Mouse (Mus musculus) lung, embryonic 15.5 days (tissue): ENCODE measurements around the gene Defb36. TPM values are rescaled to one million over a fixed set of nuclear protein-coding genes. Genes with fewer than 3 reads are reported as not detected.

ENCODE experiments used
- ATAC-seq: fragments of 200-750 bp; cut with Nextera tagmentation; 2 replicates; pipeline ENCODE4 v1.8.0; 2017; ENCODE audit warnings: moderate number of reproducible peaks, borderline replicate concordance; ENCODE audit not compliant: low FRiP score, low TSS enrichment; ENCODE audit errors: extremely low read depth
- H3K27ac ChIP-seq: fragments of 300-500 bp; sonication (generic); 2 replicates; pipeline ENCODE4 v1.5.1; 2015; ENCODE audit warnings: moderate library complexity, mild to moderate bottlenecking, inconsistent platforms
- H3K27me3 ChIP-seq: fragments of 300-500 bp; sonication (generic); 2 replicates; pipeline ENCODE4 v1.6.1; 2015; ENCODE audit warnings: inconsistent platforms
- H3K36me3 ChIP-seq: fragments of 300-500 bp; sonication (generic); 2 replicates; pipeline ENCODE4 v1.6.1; 2015; ENCODE audit warnings: inconsistent platforms
- H3K4me1 ChIP-seq: fragments of 300-500 bp; sonication (generic); 2 replicates; pipeline ENCODE4 v1.6.1; 2015; ENCODE audit warnings: inconsistent platforms
- H3K4me2 ChIP-seq: fragments of 300-500 bp; sonication (generic); 2 replicates; pipeline ENCODE4 v1.6.1; 2015; ENCODE audit warnings: inconsistent platforms, mild to moderate bottlenecking, moderate library complexity
- H3K4me3 ChIP-seq: fragments of 300-500 bp; sonication (generic); 2 replicates; pipeline ENCODE4 v1.5.1; 2015; ENCODE audit warnings: mild to moderate bottlenecking, inconsistent platforms
- H3K9ac ChIP-seq: fragments of 300-500 bp; sonication (generic); 2 replicates; pipeline ENCODE4 v1.6.1; 2015; ENCODE audit warnings: inconsistent platforms
- H3K9me3 ChIP-seq: fragments of 300-500 bp; sonication (generic); 2 replicates; pipeline ENCODE4 v1.6.1; 2016; ENCODE audit warnings: inconsistent platforms
- whole genome bisulfite sequencing: fragments of 180-500 bp; shearing (Covaris S2); methylation state at CpG from one replicate; pipeline ENCODE4 v1.1.7; 2015; 5-methylcytosine and 5-hydroxymethylcytosine counted together
- polyA plus RNA-seq: library from polyadenylated mRNA; unstranded; fragments of >200 nt; fragmentation: Nextera tagmentation; extraction: Ambion mirVana; gene quantifications from 2 replicates; pipeline ENCODE4 v1.2.1, GENCODE M21; 2015

Gene Defb36
- polyA plus RNA-seq: not detected in 2 replicates

- Histone ChIP-seq H3K27ac (no peak within 1 kb of the TSS), H3K4me3 (no peak within 1 kb of the TSS), H3K36me3 (no peaks in the 10 kb centered on the region), H3K9ac (no peak within 1 kb of the TSS), H3K9me3 (no peaks in the 10 kb centered on the region), H3K4me1 (no peaks in the 10 kb centered on the region), H3K27me3 (no peaks in the 10 kb centered on the region), H3K4me2 (no peak within 1 kb of the TSS)
- WGBS: 77% methylated on average over 15 of the region's 15 CpGs
- no peak for ATAC-seq
These were observed at the start of gene Defb36 for GRCm38 (mm10) chr2:152604057-152604456. Gene Defb36 (plus strand): TSS chr2:152604327.

DNA sequence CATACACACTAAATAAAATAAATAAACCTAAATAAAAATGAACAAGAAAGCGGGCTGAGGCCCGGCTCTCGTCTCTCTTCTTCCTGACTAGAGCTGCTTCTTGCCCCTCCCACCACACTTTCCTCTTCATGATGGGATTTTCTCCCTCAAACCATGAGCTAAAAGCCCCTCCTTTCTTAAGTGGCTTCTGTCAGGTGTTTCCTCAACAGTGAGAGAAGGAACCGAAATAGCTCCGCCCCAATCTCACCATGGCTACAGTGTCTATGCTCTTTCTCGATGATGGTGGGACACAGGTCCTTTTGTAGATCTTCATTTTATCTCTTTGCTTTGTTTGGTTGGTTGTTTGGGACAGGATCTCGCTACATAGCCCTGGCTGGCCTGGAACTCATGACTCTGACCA is 47.5 kb upstream of the Defb36 start:
- no peaks in the 10 kb centered on the region for H3K36me3 ChIP-seq
- no peaks in the 10 kb centered on the region for H3K9me3 ChIP-seq
- H3K4me1 ChIP-seq: 0 out of 2 replicates have a peak, but pooled peaks cover 3% of the 10 kb centered on the region
- ATAC-seq: no peak
- no peak overlapping the region for H3K4me3 ChIP-seq
- H3K9ac ChIP-seq: no peak overlapping the region
- no peaks in the 10 kb centered on the region for H3K27me3 ChIP-seq
- 76% methylated on average over 7 of the region's 7 CpGs for WGBS
- H3K27ac ChIP-seq: no peak overlapping the region
- no peak overlapping the region for H3K4me2 ChIP-seq

- Histone ChIP-seq H3K36me3 (no peaks in the 10 kb centered on the region), H3K4me1 (no peaks in the 10 kb centered on the region), H3K4me3 (no peak within 1 kb of the TSS), H3K9ac (no peak within 1 kb of the TSS), H3K27me3 (no peaks in the 10 kb centered on the region), H3K27ac (no peak within 1 kb of the TSS), H3K9me3 (no peaks in the 10 kb centered on the region), H3K4me2 (no peak within 1 kb of the TSS)
- WGBS: 80% methylated on average over 5 of the region's 5 CpGs
- no peak for ATAC-seq
These were observed 35.1 kb upstream of the Defb36 start, which contains the start of gene Gm17416 for GRCm38 (mm10) chr2:152569038-152569437. Gene Gm17416 (plus strand): TSS chr2:152569338.

DNA sequence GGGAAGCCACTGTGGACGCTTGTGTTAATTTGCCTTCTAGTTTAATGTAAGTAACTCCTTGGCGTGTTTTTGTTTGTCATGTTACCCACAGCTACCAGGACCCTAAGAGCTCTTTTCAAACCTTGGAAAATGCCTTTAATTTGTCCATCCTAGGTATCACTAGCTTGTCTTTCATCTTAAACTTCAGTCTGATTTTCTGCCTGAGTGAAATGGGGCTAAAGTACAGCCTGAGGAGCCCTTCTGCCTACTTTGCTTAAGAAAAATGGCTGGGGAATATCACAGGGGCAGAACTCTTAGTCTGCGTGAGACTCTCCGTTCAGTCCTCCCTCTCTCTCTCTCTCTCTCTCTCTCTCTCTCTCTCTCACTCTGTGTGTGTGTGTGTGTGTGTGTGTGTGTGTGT is 34.2 kb upstream of the Defb36 start:
- Histone ChIP-seq H3K4me1 (no peaks in the 10 kb centered on the region), H3K4me2 (no peak overlapping the region), H3K36me3 (no peaks in the 10 kb centered on the region), H3K9me3 (no peaks in the 10 kb centered on the region), H3K27me3 (no peaks in the 10 kb centered on the region), H3K4me3 (no peak overlapping the region), H3K9ac (no peak overlapping the region), H3K27ac (no peak overlapping the region)
- no peak for ATAC-seq
- 68% methylated on average over 4 of the region's 4 CpGs for WGBS

- H3K9me3 ChIP-seq: no peaks in the 10 kb centered on the region
- WGBS: 56% methylated on average over 5 of the region's 6 CpGs
These were observed 33.8 kb upstream of the Defb36 start for GRCm38 (mm10) chr2:152570313-152570712.

GRCm38 (mm10) chr2:152572114-152572794 is 31.9 kb upstream of the Defb36 start, which contains the start of gene Defb21:
Gene Defb21 (plus strand): TSS chr2:152572744.
- Histone ChIP-seq H3K9me3 (no peaks in the 10 kb centered on the region), H3K4me2 (no peak within 1 kb of the TSS), H3K36me3 (no peaks in the 10 kb centered on the region), H3K27me3 (no peaks in the 10 kb centered on the region), H3K4me3 (no peak within 1 kb of the TSS), H3K4me1 (no peaks in the 10 kb centered on the region), H3K27ac (no peak within 1 kb of the TSS), H3K9ac (no peak within 1 kb of the TSS)
- WGBS: 59% methylated on average over 11 of the region's 11 CpGs
- ATAC-seq: no peak

More at GRCm38 (mm10) chr2:152570313-152570712, 33.8 kb upstream of the Defb36 start:
- Histone ChIP-seq H3K4me2 (no peak overlapping the region), H3K4me1 (no peaks in the 10 kb centered on the region), H3K4me3 (no peak overlapping the region), H3K27me3 (no peaks in the 10 kb centered on the region), H3K27ac (no peak overlapping the region), H3K9ac (no peak overlapping the region), H3K36me3 (no peaks in the 10 kb centered on the region)
- no peak for ATAC-seq

DNA sequence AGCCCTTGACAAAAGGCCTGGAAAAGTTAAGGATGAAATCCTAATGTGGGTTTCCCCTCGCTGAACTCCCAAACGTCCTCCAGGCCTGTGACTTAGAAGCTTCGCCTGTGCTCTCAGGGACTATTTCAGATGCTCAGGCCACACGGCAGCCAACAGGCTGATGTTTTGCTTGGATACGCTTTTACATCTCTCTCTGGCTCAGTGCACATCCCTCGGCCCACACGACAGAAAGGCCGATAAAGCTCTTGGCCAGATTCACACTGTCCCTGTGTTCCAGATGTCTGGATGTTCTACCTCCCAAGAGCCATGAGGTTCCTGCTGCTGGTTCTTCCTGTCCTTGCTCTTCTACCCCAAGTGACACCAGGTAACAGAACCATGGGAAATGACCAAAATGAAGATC is 30.6 kb upstream of the Defb36 start:
- Histone ChIP-seq H3K4me1 (no peaks in the 10 kb centered on the region), H3K36me3 (no peaks in the 10 kb centered on the region), H3K27me3 (no peaks in the 10 kb centered on the region), H3K27ac (no peak overlapping the region), H3K4me2 (no peak overlapping the region), H3K9me3 (no peaks in the 10 kb centered on the region), H3K9ac (no peak overlapping the region), H3K4me3 (no peak overlapping the region)
- WGBS: 80% methylated on average over 8 of the region's 8 CpGs
- no peak for ATAC-seq

DNA sequence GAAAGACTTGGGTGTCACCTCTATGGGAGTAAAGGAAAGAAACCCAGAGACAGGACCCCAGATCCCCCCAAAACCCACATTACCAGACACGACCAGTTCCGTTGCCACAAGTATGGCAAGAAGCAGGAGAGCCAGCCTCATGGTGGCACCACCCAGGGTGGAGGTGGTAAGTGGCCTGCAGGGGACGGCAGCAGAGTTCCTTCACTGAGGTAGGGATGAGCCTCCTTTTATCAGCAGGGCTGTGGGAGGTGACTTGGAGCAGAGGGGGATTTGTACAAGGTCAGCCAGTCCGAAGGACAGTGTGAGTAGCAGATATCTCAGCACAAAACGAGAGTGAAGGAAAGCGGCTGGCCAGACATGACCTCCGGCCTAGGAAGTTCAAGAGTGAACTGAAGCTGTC is 24.0 kb upstream of the Defb36 start, which contains the start of gene Defb19:
Gene Defb19, minus strand, starts transcription at position 206 of the 400 bp plus-strand sequence.
- Histone ChIP-seq H3K27me3 (no peaks in the 10 kb centered on the region), H3K9ac (no peak within 1 kb of the TSS), H3K4me2 (no peak within 1 kb of the TSS), H3K4me3 (no peak within 1 kb of the TSS), H3K9me3 (no peaks in the 10 kb centered on the region), H3K36me3 (no peaks in the 10 kb centered on the region), H3K27ac (no peak within 1 kb of the TSS), H3K4me1 (no peaks in the 10 kb centered on the region)
- 52% methylated on average over 7 of the region's 7 CpGs for WGBS
- no peak for ATAC-seq

DNA sequence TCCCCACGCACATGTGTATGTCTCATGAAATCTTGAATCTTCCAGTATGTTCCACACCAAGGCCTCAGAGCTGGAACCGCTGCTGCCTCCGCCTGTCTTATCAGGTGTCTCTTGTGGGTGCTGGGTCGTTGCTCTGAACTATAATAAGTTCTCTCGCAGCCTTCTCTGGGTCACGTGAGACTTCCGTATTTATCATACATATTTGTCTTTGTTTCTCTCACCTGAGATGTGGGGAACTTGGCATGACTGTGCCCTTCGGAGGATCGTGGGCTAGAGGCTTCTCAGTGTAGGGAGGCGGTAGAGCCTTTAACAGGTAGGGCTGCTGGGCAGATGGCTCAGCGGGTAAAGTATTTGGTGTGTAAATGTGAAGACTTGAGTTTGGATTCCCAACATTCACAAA is 23.5 kb upstream of the Defb36 start:
- Histone ChIP-seq H3K4me3 (no peak overlapping the region), H3K36me3 (no peaks in the 10 kb centered on the region), H3K9me3 (no peaks in the 10 kb centered on the region), H3K4me2 (no peak overlapping the region), H3K27me3 (no peaks in the 10 kb centered on the region), H3K27ac (no peak overlapping the region), H3K9ac (no peak overlapping the region), H3K4me1 (no peaks in the 10 kb centered on the region)
- 70% methylated on average over 11 of the region's 11 CpGs for WGBS
- ATAC-seq: no peak

DNA sequence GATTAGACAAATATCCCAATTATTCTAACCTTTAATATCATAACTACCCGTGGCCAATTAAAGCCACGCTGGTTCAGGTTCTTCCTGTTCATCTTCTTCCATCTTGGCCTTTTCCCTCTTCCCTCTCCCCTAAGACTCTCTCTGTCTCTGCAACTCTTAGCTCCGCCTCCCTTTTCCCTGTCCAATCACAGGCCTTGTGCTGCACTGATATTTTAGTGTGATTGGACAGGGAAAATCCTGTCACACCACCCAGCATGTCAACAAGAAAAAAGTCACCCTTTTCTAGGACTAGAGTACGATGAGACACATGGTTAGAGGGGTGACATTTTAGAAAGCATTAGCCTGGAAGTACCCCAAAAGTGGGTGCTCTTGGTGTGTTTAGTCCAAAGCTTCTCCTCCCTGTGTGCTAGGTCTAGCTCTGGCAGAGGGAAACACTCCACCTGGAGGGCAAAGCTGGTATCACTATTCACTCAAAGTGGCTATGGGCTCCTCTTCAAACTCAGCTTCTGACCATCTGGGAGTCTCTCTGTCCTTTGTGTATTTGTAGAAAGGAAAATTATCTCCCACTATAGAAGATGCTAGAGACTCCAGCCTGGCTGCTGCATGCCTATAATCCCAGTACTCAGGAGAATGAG is 17.1 kb upstream of the Defb36 start:
- WGBS: 74% methylated on average over 4 of the region's 4 CpGs
- Histone ChIP-seq H3K9ac (no peak overlapping the region), H3K4me3 (no peak overlapping the region), H3K36me3 (no peaks in the 10 kb centered on the region), H3K4me2 (no peak overlapping the region), H3K27me3 (no peaks in the 10 kb centered on the region), H3K4me1 (no peaks in the 10 kb centered on the region), H3K27ac (no peak overlapping the region), H3K9me3 (no peaks in the 10 kb centered on the region)
- ATAC-seq: no peak

DNA sequence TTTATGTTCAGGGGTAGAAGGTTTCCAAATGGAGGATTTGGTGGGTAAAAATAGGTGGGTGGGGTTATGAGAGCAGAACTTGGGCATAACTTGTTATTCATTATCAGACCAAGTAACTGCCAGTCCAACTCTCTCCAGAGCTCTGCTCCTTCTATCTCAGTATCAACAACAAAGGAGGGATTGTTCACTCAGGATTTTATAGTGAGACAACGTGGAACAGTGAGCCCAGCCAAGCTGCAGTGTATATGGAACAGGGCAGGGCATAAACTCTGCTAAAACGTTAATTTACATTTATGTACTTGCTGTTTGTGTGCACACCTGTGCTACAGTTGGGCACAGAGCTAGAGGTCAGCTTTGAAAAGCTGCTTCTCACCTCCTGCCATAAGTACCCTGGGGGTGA is 15.7 kb upstream of the Defb36 start:
- Histone ChIP-seq H3K9me3 (no peaks in the 10 kb centered on the region), H3K9ac (no peak overlapping the region), H3K27ac (no peak overlapping the region), H3K4me3 (no peak overlapping the region), H3K36me3 (no peaks in the 10 kb centered on the region), H3K27me3 (no peaks in the 10 kb centered on the region), H3K4me1 (no peaks in the 10 kb centered on the region), H3K4me2 (no peak overlapping the region)
- WGBS: 26% methylated on average over 2 of the region's 2 CpGs
- ATAC-seq: no peak

DNA sequence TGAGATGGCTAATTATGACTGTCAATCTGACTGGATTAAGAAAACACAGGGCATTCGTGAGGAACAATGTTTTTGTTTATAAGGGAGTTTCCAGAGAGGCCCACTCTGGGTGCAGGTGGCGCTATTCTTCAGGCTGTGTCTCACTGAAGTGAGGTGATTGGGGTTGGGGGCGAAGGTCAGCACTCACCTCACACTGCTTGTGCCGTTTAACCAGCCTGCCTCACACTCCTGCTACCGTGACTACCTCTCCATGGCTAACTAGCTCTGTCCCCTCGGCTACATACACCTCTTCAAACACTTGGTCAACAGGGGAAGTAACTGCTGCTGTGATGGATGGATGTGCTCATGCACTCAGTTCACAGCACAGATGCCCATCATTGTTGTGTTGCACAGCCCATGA is 15.1 kb upstream of the Defb36 start:
- Histone ChIP-seq H3K27ac (no peak overlapping the region), H3K27me3 (no peaks in the 10 kb centered on the region), H3K9me3 (no peaks in the 10 kb centered on the region), H3K4me2 (no peak overlapping the region), H3K4me3 (no peak overlapping the region), H3K4me1 (no peaks in the 10 kb centered on the region), H3K36me3 (no peaks in the 10 kb centered on the region), H3K9ac (no peak overlapping the region)
- WGBS: 28% methylated on average over 6 of the region's 6 CpGs
- no peak for ATAC-seq
